Mouse (Mus musculus) kidney, postnatal 0 days (tissue): ENCODE measurements at regions not wholly inside any gene's neighbourhood (a gene's known extent, or its start where the extent isn't known, plus 50 kb on each side); places are given as distances from the start of the nearest gene placed in this dataset.

ENCODE experiments used
- ATAC-seq: fragments of 200-750 bp; cut with Nextera tagmentation; replicated peaks from 2 replicates; pipeline ENCODE4 v1.8.0; 2017; ENCODE audit warnings: low read depth, moderate number of reproducible peaks, moderate TSS enrichment, moderate library complexity; ENCODE audit not compliant: low FRiP score
- DNase-seq: peaks from one replicate; pipeline ENCODE4 v3.0.0-alpha.2; 2016; ENCODE audit warnings: low spot score
- H3K27ac ChIP-seq: fragments of 300-500 bp; sonication (generic); 2 replicates; pipeline ENCODE4 v1.5.1; 2014; ENCODE audit warnings: mild to moderate bottlenecking
- H3K27me3 ChIP-seq: fragments of 300-500 bp; sonication (generic); 2 replicates; pipeline ENCODE4 v1.6.1; 2014; ENCODE audit warnings: low read length, mixed read lengths; ENCODE audit not compliant: insufficient read depth
- H3K36me3 ChIP-seq: fragments of 300-500 bp; sonication (generic); 2 replicates; pipeline ENCODE4 v1.6.1; 2014; ENCODE audit warnings: low read length, mixed read lengths; ENCODE audit not compliant: insufficient read depth
- H3K4me1 ChIP-seq: fragments of 300-500 bp; sonication (generic); replicated peaks from 2 replicates; pipeline ENCODE4 v1.6.1; 2014; ENCODE audit warnings: antibody characterized with exemption, low read length, mixed read lengths; ENCODE audit not compliant: insufficient read depth
- H3K4me2 ChIP-seq: fragments of 300-500 bp; sonication (generic); 2 replicates; pipeline ENCODE4 v1.6.1; 2014; ENCODE audit warnings: mild to moderate bottlenecking, low read length, moderate library complexity, mixed read lengths
- H3K4me3 ChIP-seq: fragments of 300-500 bp; sonication (generic); replicated peaks from 2 replicates; pipeline ENCODE4 v1.5.1; 2014; ENCODE audit warnings: low read depth, low read length
- H3K9ac ChIP-seq: fragments of 300-500 bp; sonication (generic); 2 replicates; pipeline ENCODE4 v1.6.1; 2014; ENCODE audit warnings: low read depth, low read length
- H3K9me3 ChIP-seq: fragments of 300-500 bp; sonication (generic); replicated peaks from 2 replicates; pipeline ENCODE4 v1.6.1; 2016; ENCODE audit warnings: low read length, inconsistent platforms, mixed read lengths
- CTCF ChIP-seq: IDR thresholded peaks from 2 replicates; pipeline ENCODE4 v1.5.1; 2016; ENCODE audit warnings: antibody characterized with exemption, low read depth, mild to moderate bottlenecking, moderate library complexity
- WGBS: fragments of 180-500 bp; shearing (Covaris S2); extraction: QIAGEN DNeasy Blood & Tissue Kit; methylation state at CpG from one replicate; pipeline ENCODE4 v1.1.7; 2014; 5-methylcytosine and 5-hydroxymethylcytosine counted together

DNA sequence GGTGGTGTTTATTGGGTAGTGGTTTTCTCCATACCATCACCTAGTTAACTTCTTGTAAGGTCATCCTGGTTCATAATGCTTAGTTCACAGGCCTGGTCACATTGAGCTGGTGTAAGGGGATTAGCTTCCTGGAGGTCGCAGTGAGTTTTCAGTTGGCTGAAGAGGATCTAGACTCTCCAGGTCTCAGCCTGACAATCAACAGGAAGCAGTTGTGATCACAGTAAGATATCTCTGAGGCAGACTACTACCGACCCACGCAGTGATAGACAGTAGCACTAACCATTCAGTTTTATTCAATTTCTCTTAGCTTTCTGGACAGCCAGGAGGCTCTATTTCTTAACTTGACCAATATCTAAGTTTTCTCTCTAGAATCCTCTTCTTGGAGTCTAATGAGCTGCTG is 108.5 kb upstream of the Prdm1 start:
- DNase-seq (no peak), ATAC-seq (no peak)
- Histone ChIP-seq H3K4me1 (no peaks in the 10 kb centered on the region), H3K9ac (no peak overlapping the region), H3K9me3 (no peaks in the 10 kb centered on the region), H3K27ac (no peak overlapping the region), H3K4me3 (no peak overlapping the region), H3K27me3 (no peaks in the 10 kb centered on the region), H3K36me3 (no peaks in the 10 kb centered on the region), H3K4me2 (no peak overlapping the region)
- WGBS, result 83% methylated on average over 3 of the region's 3 CpGs
- TF ChIP-seq CTCF, result no peak

DNA sequence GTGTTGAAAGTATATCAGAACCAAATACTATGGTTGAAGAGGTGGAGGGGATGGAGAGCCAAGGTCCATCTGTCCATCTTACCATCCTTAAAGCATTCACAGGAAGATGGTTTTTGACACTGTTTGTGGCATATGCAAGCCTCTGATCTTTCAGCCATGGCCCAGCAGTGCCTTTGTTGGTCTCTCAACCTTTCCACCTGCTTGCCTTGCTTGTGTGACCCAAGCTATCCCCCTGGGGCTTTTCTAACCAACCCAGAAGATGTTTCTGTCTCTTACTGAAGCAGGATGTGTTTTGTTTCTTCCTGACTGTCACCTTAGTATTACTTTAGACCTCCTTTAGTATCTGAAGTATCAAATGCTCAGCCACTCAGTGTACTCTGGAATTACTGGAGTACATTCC is 107.8 kb upstream of the Prdm1 start:
- Histone ChIP-seq H3K27ac (no peak overlapping the region), H3K9ac (no peak overlapping the region), H3K4me1 (no peaks in the 10 kb centered on the region), H3K9me3 (no peaks in the 10 kb centered on the region), H3K4me2 (no peak overlapping the region), H3K4me3 (no peak overlapping the region), H3K36me3 (no peaks in the 10 kb centered on the region), H3K27me3 (no peaks in the 10 kb centered on the region)
- no peak for TF ChIP-seq CTCF
- ATAC-seq (no peak), DNase-seq (no peak)

- TF ChIP-seq CTCF, result no peak
- no peak overlapping the region for H3K9ac ChIP-seq
- no peak for ATAC-seq
- no peak for DNase-seq
- H3K4me2 ChIP-seq, result no peak overlapping the region
- no peak overlapping the region for H3K27ac ChIP-seq
- no peaks in the 10 kb centered on the region for H3K9me3 ChIP-seq
- 66% methylated on average over 8 of the region's 8 CpGs for WGBS
- H3K27me3 ChIP-seq, result no peaks in the 10 kb centered on the region
- no peaks in the 10 kb centered on the region for H3K4me1 ChIP-seq
- H3K36me3 ChIP-seq, result no peaks in the 10 kb centered on the region
- H3K4me3 ChIP-seq, result no peak overlapping the region
Observed at GRCm38 (mm10) chr10:44631584-44631983, 103.3 kb upstream of the Prdm1 start.

GRCm38 (mm10) chr10:44630485-44630884 is 102.2 kb upstream of the Prdm1 start:
- no peaks in the 10 kb centered on the region for H3K36me3 ChIP-seq
- ATAC-seq, result no peak
- no peak for TF ChIP-seq CTCF
- H3K27ac ChIP-seq, result no peak overlapping the region
- no peak overlapping the region for H3K4me3 ChIP-seq
- H3K27me3 ChIP-seq, result no peaks in the 10 kb centered on the region
- no peaks in the 10 kb centered on the region for H3K4me1 ChIP-seq
- no peaks in the 10 kb centered on the region for H3K9me3 ChIP-seq
- no peak overlapping the region for H3K4me2 ChIP-seq
- WGBS, result 61% methylated on average over 13 of the region's 13 CpGs
- DNase-seq, result peak; percentile 16
- no peak overlapping the region for H3K9ac ChIP-seq

- no peaks in the 10 kb centered on the region for H3K36me3 ChIP-seq
- no peak overlapping the region for H3K4me3 ChIP-seq
- H3K9me3 ChIP-seq, result no peaks in the 10 kb centered on the region
- no peak overlapping the region for H3K9ac ChIP-seq
- WGBS, result 90% methylated on average over 3 of the region's 3 CpGs
- H3K27ac ChIP-seq, result no peak overlapping the region
- TF ChIP-seq CTCF, result no peak
- no peak for ATAC-seq
- no peaks in the 10 kb centered on the region for H3K4me1 ChIP-seq
- H3K27me3 ChIP-seq, result no peaks in the 10 kb centered on the region
- DNase-seq, result no peak
- H3K4me2 ChIP-seq, result no peak overlapping the region
Observed at GRCm38 (mm10) chr10:44628387-44628786, 100.1 kb upstream of the Prdm1 start.

DNA sequence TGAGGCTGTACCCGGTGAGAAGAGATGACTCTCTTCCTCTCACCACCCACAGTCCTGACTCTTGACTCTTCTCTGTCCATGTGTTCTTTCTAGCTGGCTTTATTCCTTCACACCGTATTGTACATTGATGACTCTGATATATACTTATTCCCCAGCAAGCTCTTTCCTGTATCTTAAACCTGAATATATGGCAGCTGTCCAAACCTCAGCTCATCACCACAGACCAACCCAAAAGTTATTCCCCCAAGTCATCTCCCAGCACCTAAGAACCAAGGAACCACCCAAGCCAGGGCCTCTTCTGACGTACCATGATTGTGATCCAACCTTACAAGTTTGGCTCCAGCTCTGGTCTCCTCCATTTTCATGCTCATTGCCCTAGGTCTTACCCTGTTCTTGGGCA is 99.1 kb upstream of the Prdm1 start:
- Histone ChIP-seq H3K27me3 (no peaks in the 10 kb centered on the region), H3K27ac (no peak overlapping the region), H3K4me2 (no peak overlapping the region), H3K4me1 (no peaks in the 10 kb centered on the region), H3K4me3 (no peak overlapping the region), H3K9me3 (no peaks in the 10 kb centered on the region), H3K36me3 (no peaks in the 10 kb centered on the region), H3K9ac (no peak overlapping the region)
- 92% methylated on average over 3 of the region's 3 CpGs for WGBS
- no peak for ATAC-seq
- no peak for TF ChIP-seq CTCF
- no peak for DNase-seq

DNA sequence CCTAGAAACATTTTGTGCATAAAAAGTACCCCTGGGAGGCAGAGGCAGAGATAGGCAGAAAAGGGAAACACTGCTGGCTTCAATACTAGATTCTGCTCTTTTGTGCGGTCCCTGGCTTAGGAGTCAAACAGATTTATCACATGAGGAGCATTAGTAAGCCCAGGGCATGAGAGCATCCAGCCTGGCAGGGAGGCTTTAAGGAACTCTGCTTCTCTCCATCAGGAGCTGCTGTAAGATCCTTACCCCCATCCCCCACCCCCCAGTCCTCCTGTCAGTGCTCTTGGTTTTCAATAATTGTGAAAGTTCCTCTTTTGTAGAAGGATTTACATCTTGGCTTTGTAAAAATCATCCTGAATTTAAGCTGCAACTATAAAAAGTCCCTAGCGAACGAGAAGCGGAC is 97.2 kb upstream of the Prdm1 start:
- H3K4me3 ChIP-seq, result no peak overlapping the region

More for the DNA sequence above, 97.2 kb upstream of the Prdm1 start:
- DNase-seq (no peak), ATAC-seq (no peak)
- WGBS, result 80% methylated on average over 4 of the region's 4 CpGs
- no peak overlapping the region for H3K4me2 ChIP-seq
- H3K9ac ChIP-seq, result no peak overlapping the region
- H3K27ac ChIP-seq, result no peak overlapping the region
- no peaks in the 10 kb centered on the region for H3K36me3 ChIP-seq
- TF ChIP-seq CTCF, result no peak
- no peaks in the 10 kb centered on the region for H3K9me3 ChIP-seq
- H3K27me3 ChIP-seq, result no peaks in the 10 kb centered on the region
- no peaks in the 10 kb centered on the region for H3K4me1 ChIP-seq
